17 mouse cellular contexts compared by ENCODE assay signal in the genomic region with DNA sequence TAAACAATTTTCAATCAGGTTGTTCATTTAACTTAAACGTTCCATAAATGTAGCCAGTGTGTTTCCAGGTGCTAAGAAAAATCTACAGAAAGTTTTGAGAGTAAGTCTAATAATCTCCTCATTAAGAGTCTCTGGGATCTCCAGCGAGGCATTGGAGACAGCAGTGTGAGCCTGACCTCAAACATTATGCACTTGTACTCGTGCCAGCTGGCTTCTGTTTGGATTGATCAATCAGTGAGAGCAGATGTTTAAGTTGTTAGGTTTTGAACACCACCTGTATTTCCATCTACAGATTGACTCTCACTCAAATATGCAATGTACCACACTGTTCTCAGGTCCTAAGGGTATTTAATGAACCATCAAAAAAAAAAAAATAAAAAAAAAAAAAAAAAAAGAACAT. TPM values are rescaled to one million over a fixed set of nuclear protein-coding genes. Genes with fewer than 3 reads are reported as not detected.
A peak's percentile ranks its signal among the peaks of the same experiment; 100 is the strongest.
DNase-seq lines count a peak whose midpoint lies in the region; ATAC-seq and TF ChIP-seq lines count a peak whose summit lies in the region.
"Had no signal": no experiment of that assay in that cellular context is flagged by ENCODE, and none has a peak within 500 bp of the region (broad histone marks: within the 10 kb centered on the region; RNA-seq: fewer than 3 reads in every experiment).

No protein-coding gene starts in this region.

- H3K4me2 ChIP-seq in midbrain, postnatal 0 days (ENCODE audit: low read depth, low read length, poor library complexity, severe bottlenecking), result no peak overlapping the region
- H3K4me2 ChIP-seq in midbrain, embryonic 16.5 days (ENCODE audit: low read length), result no peak overlapping the region
- H3K4me2 ChIP-seq: forebrain, embryonic 13.5 days; heart, embryonic 12.5 days; intestine, embryonic 15.5 days had no signal

- no peak overlapping the region for H3K4me3 ChIP-seq in liver, adult 2 months (ENCODE audit: insufficient read depth, low read depth, low read length)
- H3K4me3 ChIP-seq in midbrain, postnatal 0 days (ENCODE audit: low read depth, low read length), result no peak overlapping the region
- H3K4me3 ChIP-seq in midbrain, embryonic 16.5 days (ENCODE audit: low read depth, low read length), result no peak overlapping the region
- H3K4me3 ChIP-seq: embryonic facial prominence, embryonic 10.5 days; forebrain, embryonic 13.5 days; heart, adult 2 months; heart, embryonic 12.5 days; hindbrain, embryonic 10.5 days; intestine, embryonic 15.5 days had no signal

- no peak for ATAC-seq in midbrain, postnatal 0 days (ENCODE audit: low FRiP score)
- no peak for ATAC-seq in midbrain, embryonic 16.5 days
- ATAC-seq: forebrain, embryonic 13.5 days; intestine, embryonic 15.5 days had no signal

- WGBS in liver, adult 2 months, result 40% methylated on average over 3 of the region's 3 CpGs
- WGBS in midbrain, postnatal 0 days, result 47% methylated on average over 3 of the region's 3 CpGs
- 33% methylated on average over 3 of the region's 3 CpGs for WGBS in midbrain, embryonic 16.5 days

- H3K79me2 ChIP-seq in liver, adult 2 months (ENCODE audit: control insufficient read depth, insufficient read depth, low read length), result no peaks in the 10 kb centered on the region

- TF ChIP-seq POLR2A in liver, adult 2 months (IDR thresholded peaks at IDR 0.05; ENCODE audit: extremely low read depth, insufficient read depth, low read length), result no peak

- H3K9me3 ChIP-seq in midbrain, postnatal 0 days (ENCODE audit: low read length), result no peaks in the 10 kb centered on the region
- H3K9me3 ChIP-seq in midbrain, embryonic 16.5 days (replicated peaks; ENCODE audit: control insufficient read depth, low read length, poor library complexity, severe bottlenecking), result 0 out of 2 replicates have a peak, but pooled peaks cover 2% of the 10 kb centered on the region
- H3K9me3 ChIP-seq: embryonic facial prominence, embryonic 10.5 days; heart, embryonic 12.5 days; intestine, embryonic 15.5 days had no signal

- H3K27me3 ChIP-seq in liver, adult 2 months (ENCODE audit: control insufficient read depth, insufficient read depth, low read length), result no peaks in the 10 kb centered on the region
- H3K27me3 ChIP-seq in midbrain, postnatal 0 days (ENCODE audit: insufficient read depth, low read length), result no peaks in the 10 kb centered on the region
- H3K27me3 ChIP-seq in midbrain, embryonic 16.5 days (ENCODE audit: control insufficient read depth, insufficient read depth, low read depth, low read length), result no peaks in the 10 kb centered on the region
- H3K27me3 ChIP-seq: forebrain, embryonic 13.5 days; heart, embryonic 12.5 days; intestine, embryonic 15.5 days had no signal

- no peaks in the 10 kb centered on the region for H3K36me3 ChIP-seq in liver, adult 2 months (ENCODE audit: control insufficient read depth, insufficient read depth, low read length)
- no peaks in the 10 kb centered on the region for H3K36me3 ChIP-seq in midbrain, postnatal 0 days (ENCODE audit: insufficient read depth, low read length)
- H3K36me3 ChIP-seq in midbrain, embryonic 16.5 days (ENCODE audit: control insufficient read depth, insufficient read depth, low read length), result no peaks in the 10 kb centered on the region
- H3K36me3 ChIP-seq: embryonic facial prominence, embryonic 10.5 days; heart, embryonic 12.5 days; hindbrain, embryonic 10.5 days; intestine, embryonic 15.5 days had no signal

- no peak overlapping the region for H3K27ac ChIP-seq in liver, adult 2 months (replicated peaks; ENCODE audit: insufficient read depth, low read depth, low read length)
- no peak overlapping the region for H3K27ac ChIP-seq in midbrain, postnatal 0 days (ENCODE audit: low read depth, low read length)
- H3K27ac ChIP-seq in midbrain, embryonic 16.5 days (ENCODE audit: low read length), result no peak overlapping the region
- H3K27ac ChIP-seq: embryonic facial prominence, embryonic 10.5 days; forebrain, embryonic 13.5 days; heart, adult 2 months; hindbrain, embryonic 10.5 days; intestine, embryonic 15.5 days had no signal

- TF ChIP-seq CTCF in liver, adult 2 months (IDR thresholded peaks at IDR 0.05; ENCODE audit: low read depth, low read length), result no peak
- no peak for TF ChIP-seq CTCF in midbrain, postnatal 0 days (IDR thresholded peaks at IDR 0.05)

- H3K9ac ChIP-seq in liver, adult 2 months (ENCODE audit: low read depth, low read length), result no peak overlapping the region
- no peak overlapping the region for H3K9ac ChIP-seq in midbrain, postnatal 0 days (replicated peaks; ENCODE audit: low read length, poor library complexity, severe bottlenecking)
- no peak overlapping the region for H3K9ac ChIP-seq in midbrain, embryonic 16.5 days (ENCODE audit: low read depth, low read length)
- H3K9ac ChIP-seq: forebrain, embryonic 13.5 days; heart, embryonic 12.5 days; intestine, embryonic 15.5 days had no signal

- peak; percentile 14 for DNase-seq in heart, adult 11 months
- DNase-seq in heart, adult 8-10 months (ENCODE audit: low spot score), result no peak
- DNase-seq in liver, adult 2 months (ENCODE audit: extremely low read depth, low read depth, low spot score), result peak; percentile 30
- no peak for DNase-seq in liver
- peak; percentile 27 for DNase-seq in midbrain, postnatal 0 days (ENCODE audit: low spot score)
- no peak for DNase-seq in kidney, postnatal 10 days
- DNase-seq: adrenal gland, adult 2 months; adrenal gland, postnatal 25 days; cerebellum, adult 2 months; gastrocnemius, postnatal 10 days; heart, adult 2 months had no signal

- H3K4me1 ChIP-seq in liver, adult 2 months (ENCODE audit: control insufficient read depth, insufficient read depth, low read length), result no peaks in the 10 kb centered on the region
- no peaks in the 10 kb centered on the region for H3K4me1 ChIP-seq in midbrain, postnatal 0 days (ENCODE audit: insufficient read depth, low read length)
- H3K4me1 ChIP-seq in midbrain, embryonic 16.5 days (ENCODE audit: control insufficient read depth, insufficient read depth, low read length), result no peaks in the 10 kb centered on the region
- H3K4me1 ChIP-seq: embryonic facial prominence, embryonic 10.5 days; heart, embryonic 12.5 days; hindbrain, embryonic 10.5 days; intestine, embryonic 15.5 days had no signal

RNA-seq across cellular contexts. Expression of gene Arl15, which starts 28.9 kb away (rescaled TPM):
- total RNA-seq in heart, adult 8-10 months (2022), result 1 to 10 TPM; 7.1 to 8.2 (median 8.0) TPM
- 6.5 and 6.8 TPM in 2 replicates for total RNA-seq in liver, adult 2 months (2014; rRNA removed)
- 1.5 and 1.9 TPM in 2 replicates for polyA plus RNA-seq in liver, adult 2 months (2012; rRNA removed)
- total RNA-seq in midbrain, postnatal 0 days (2014; rRNA removed), result 50.1 and 54.8 TPM in 2 replicates
- 13.0 and 16.8 TPM in 2 replicates for polyA plus RNA-seq in midbrain, postnatal 0 days (2015; fragmentation: Nextera tagmentation; extraction: Ambion mirVana)
- 17.4 and 18.7 TPM in 2 replicates for polyA plus RNA-seq in midbrain, embryonic 16.5 days (2015; fragmentation: Nextera tagmentation; extraction: Ambion mirVana)

Comparison
In these comparisons a context has a peak if more than half of its experiments do, and no peak if none do; other contexts are left out.
1. DNase-seq: peak in heart, adult 11 months (single experiment), liver, adult 2 months (single experiment) and midbrain, postnatal 0 days (single experiment); none in heart, adult 8-10 months (single experiment), liver (single experiment) and kidney, postnatal 10 days (single experiment).